Mouse (Mus musculus): ENCODE data around the gene Man1c1.

GRCm38 (mm10) chr4:134743881-134744633, 40.0 kb upstream of the Man1c1 start:
- TF ChIP-seq RCOR1 (conservative IDR thresholded peaks at IDR 0.05; ENCODE audit: low read depth, low read length) (no peak), POLR2A (IDR thresholded peaks at IDR 0.05; ENCODE audit: low read depth, low read length) (no peak), EP300 (IDR thresholded peaks at IDR 0.05; ENCODE audit: low read length) (no peak), CTCF (conservative IDR thresholded peaks at IDR 0.05 in 1 of 2, IDR thresholded peaks at IDR 0.05 in 1 of 2; ENCODE audit: low read depth in 2 of 2, low read length in 2 of 2) (no peak)
